Mouse (Mus musculus): ENCODE results near the gene Spock3.
"Not testable (repeated sequence)": the region's sequence is repeated elsewhere in the genome, so short reads cannot be mapped to it uniquely, and the experiment has no call there.

Gene Spock3

DNA sequence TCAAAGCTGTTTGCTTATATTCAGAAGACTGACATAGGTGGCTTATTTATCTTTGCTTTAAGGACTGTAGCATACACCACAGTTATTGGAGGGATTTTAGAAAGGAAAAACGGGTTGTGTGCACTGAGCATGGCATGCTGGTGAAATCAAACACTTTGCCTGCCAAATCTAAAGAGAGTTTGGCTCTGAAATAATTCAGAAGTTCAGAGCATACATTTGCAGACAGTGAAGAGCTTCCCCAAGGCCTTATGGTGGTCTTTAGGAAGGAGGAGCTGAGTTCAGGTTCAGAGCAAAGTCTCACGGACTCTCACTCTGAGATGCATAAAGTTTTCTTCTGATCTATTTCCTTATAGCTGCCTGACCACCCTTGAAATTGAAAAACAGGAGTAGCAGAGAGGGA lies at the start of gene Spock3:
Gene Spock3, plus strand, starts transcription at position 301 of the 400 bp plus-strand sequence.
- no peak for DNase-seq (ENCODE audit: low spot score)

DNA sequence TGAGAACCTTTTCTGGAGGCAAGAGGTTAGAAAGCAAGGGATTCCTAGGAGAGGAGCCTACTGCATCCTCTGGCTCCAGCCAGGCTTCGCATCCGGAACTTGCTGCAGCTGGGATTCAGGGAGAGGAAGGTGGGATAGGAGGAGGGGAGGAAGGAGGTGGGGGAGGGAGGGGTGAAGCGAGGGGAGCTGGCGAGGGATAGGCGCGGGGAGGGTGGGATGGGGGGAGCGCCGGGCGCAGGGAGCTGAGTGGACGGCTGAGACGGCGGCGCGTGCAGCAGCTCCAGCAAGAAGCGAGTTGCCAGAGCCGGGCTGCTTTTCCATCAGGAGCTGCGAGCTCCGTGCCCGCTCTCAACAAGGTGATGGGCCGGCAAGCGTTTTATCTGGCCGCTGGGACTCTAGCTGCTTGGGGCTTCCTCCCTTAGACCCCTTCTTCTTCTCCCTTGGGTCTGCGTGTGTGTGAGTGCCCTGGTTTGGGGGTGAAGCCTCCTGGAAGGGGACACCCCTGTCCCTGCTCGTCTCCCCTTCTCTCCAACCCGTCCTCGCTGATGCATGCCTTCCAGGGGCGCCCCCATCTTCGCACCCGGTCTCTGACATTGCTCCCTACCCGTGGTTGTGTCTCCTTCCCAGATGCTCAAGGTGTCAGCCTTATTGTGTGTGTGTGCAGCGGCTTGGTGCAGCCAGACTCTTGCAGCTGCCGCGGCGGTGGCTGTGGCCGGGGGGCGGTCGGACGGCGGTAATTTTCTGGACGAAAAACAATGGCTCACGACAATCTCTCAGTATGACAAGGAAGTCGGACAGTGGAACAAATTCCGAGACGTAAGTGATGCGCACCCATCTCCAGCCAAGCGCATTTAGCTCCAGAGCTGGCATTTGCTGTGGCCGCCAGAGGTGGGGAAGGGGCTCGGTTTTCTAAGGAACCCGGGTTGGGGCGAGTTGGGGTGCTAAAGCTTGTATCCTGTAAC lies 645 bp downstream of the Spock3 start:
- DNase-seq (ENCODE audit: low spot score): no peak

DNA sequence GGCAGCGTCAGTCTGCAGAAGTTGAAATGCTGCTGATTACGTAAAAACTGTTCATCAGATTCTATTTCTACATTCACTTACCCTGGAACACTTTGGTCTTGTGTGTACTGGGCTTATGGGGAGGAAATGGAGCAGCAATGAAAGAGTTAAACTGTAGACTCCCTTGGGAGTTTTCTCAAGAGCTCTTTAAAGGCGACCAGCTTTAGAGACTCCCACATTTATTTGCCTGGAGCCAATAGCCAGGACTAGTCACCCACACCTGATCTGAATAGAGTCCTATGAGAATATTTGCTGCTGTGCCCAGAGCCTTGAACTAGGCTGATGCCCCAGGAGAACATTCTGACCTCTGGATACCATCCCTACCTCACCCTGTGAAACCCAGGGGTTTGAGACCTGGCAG lies 1.7 kb downstream of the Spock3 start:
- no peak for DNase-seq (ENCODE audit: low spot score)

DNA sequence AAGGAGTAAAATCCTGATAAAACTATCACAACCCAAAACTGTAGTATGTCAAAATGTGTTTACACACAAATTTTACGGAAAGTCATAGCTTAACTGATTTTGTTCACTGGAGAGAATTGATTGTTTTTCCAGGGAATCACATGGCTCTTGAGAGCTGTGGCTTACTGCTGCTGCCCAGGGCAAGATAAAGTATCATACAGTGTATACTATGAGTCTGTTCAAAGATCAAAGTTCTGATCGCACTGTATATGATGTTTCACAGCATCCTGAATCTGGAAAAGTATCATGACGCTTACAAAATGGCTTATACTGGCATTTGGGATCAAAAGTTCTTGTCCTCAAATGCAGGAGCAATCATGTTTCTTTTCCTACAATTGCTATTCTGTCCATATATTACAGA lies 11.8 kb downstream of the Spock3 start:
- no peak for DNase-seq (ENCODE audit: low spot score)

DNA sequence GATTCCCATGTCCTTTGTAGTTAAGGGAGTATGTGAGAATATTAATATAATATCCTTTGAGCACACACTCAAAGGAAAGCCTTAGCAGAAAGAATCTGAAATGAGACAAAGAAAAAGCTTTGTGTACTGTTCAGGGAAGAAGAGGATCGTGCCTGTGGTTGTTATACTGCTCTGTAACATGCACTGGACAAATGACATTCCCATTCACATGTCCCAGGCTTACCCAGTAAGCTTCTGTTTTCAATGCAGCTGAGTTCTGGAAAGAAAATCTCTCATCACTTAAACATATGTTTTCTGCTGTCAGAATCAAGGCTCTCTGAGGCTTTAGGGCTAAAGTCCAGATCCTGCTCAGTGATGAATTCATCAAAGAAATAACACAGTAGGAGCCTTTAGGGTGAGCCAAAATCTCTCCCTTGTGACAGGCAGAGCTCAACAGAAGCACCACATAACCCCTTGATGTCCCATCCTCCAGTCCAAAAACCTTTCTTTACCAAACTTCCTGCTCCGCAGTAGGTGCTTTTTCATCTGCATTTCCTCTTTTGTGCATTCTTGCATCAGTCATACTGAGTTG lies 19.1 kb downstream of the Spock3 start:
- DNase-seq (ENCODE audit: low spot score): no peak

DNA sequence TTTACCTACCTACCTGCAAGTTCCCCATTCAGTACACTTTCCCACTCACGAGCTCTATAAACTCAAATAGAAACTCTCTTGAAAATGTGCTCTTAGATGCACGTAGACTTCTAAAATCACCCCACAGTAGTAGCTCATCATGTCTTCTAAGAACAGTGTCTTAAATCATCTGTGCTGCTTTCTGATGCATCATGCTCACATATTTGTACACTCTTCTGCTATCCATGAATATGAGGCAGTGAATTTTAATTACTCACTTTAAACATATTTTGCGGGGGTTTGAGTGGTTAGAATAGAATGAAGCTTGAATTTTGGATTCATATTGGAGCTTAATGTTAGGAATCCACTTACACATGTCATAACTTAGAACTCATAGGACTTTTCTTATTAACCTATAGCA lies 138.2 kb downstream of the Spock3 start:
- DNase-seq (ENCODE audit: low spot score): no peak

DNA sequence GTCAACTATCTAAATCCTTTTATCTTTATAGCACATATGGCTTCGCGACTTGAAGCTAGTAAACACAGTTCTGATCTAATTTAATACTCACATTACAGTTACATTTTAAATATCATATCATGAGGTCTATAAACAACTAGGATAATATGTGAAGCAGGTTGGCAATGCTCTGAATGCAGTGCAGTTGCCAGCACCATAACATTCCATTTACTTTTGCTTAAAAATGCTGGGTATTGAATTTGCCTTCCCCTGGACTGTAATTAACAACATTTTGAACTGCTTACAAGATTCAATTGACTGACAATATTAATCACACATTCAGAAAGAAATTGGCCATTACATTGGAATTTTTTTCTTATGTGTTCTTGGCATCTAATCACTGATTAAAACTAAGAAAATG lies 147.4 kb downstream of the Spock3 start:
- no peak for DNase-seq (ENCODE audit: low spot score)

DNA sequence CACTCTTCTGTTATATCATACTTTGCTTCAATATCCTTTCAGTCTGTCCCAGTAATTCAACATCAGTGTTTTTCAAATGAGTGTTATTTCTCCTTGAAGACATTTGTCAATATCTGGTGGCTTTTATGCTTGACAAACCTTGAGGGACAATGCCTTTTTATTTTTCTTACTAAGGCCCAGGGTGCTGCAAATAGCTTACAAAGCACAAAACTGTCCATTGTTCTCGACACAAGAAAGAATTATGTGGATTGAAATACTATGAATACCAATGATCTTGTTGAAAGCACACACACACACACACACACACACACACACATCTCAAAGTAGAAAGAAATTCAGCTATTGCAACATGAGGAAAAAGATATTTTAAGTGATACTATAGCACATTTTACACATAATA lies 159.0 kb downstream of the Spock3 start:
- no peak for DNase-seq (ENCODE audit: low spot score)

DNA sequence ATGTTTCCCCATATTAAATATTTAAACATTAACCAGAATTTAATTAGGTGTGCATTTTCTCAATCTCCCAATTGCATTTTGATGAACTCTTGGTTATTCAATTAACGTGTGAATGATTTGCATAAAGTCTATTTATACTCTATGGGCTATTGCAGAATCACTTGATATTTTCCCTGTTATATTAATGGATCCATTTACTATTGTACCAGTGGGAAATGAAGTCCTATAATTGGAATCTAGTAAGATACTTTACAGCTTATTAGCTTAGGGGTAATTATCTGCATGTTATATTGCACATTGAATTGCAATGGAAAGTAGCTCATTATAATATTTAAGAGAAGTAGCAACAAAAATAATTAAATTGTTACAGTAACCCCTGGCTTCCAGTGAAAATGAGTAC lies 162.1 kb downstream of the Spock3 start:
- no peak for DNase-seq (ENCODE audit: low spot score)

DNA sequence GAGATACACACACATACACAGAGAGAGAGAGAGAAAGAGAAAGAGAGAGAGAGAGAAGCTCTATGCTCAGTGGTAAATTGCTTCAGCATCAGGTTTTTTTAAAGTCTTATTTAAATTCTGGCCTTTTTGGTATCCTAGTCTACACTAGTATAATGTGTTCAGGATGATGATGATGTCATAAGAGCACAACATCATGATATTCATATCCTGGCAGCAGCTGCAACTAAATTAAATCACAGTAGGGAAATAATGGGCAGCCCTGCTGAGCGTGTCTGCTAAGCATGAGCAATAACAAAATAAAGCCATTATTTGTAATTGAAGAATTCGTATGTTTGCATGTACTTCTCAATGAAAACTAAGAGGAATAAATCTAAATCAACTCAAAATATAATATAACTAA lies 169.7 kb downstream of the Spock3 start:
- DNase-seq (ENCODE audit: low spot score): no peak

DNA sequence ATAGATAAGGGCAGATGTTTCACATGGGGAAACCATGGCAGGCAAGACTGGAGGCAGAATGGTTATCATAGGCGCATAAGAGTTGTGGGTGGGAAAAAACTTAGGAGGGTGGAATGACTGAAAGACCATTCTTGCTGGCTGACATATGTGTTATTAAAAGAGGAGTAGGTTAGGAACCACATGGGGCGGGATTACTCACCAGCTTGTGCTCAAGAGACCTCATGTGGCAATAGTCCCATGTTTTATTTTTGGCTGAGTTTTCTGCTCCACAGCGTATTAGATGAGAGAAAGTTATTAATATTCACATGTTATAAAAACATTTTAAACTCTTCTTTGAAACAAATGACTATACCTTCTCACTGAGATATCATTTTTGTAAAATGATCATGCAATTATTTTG lies 184.6 kb downstream of the Spock3 start:
- no peak for DNase-seq (ENCODE audit: low spot score)

DNA sequence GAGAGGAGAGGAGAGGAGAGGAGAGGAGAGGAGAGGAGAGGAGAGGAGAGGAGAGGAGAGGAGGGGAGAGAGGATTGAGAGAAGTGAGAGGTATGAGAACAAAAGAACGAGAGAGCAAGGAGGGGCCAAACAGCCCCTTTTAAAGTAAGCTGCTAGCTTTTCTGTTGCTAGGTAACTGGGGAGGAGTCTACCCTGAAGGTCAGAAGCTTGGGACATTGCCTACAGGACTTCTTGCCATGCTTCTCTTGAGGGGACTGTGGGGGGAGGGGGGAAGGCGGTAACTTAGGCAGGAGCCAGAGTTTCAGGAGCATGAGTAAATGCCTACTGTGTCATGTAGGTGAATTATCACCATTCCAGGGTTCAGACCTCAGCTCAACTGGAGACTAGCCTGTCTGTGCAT lies 213.1 kb downstream of the Spock3 start:
- DNase-seq (ENCODE audit: low spot score): not testable (repeated sequence)

DNA sequence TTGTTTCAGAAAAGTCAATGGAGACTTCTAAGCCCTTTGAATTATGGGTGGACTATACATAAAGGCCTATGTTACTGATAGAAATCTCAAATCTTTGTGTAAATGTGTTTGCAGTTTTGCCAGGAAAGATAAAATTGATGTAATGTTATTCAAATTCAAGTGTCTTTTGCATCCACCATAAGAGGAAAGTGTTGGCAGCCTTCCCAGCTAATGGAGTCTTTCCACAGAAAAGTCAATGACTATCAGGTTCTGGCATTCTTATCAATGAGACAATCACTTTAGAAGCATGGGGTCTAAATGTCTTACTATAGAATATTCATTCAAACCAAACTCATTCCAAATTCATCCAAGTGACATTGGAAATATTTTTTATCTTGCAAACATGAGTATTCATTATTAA lies 214.5 kb downstream of the Spock3 start:
- no peak for DNase-seq (ENCODE audit: low spot score)

DNA sequence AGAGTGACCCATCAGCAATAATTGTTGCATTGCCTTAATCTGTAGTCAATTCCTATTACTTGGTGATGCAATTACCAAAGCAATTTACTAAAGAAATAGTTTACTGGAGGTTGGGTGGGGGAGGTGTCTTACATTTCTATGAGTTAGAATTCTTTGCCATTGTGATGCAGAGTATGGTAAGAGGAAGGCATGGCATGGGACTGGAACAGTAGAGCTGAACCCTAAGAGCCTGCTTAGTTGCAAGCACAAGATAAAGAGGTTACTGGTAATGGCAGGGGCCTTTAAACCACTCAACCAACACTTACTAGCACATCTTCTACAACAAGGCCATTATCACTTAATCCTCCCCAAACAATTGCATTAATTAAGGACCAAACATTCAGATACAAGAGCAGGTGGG lies 219.1 kb downstream of the Spock3 start:
- DNase-seq (ENCODE audit: low spot score): no peak

DNA sequence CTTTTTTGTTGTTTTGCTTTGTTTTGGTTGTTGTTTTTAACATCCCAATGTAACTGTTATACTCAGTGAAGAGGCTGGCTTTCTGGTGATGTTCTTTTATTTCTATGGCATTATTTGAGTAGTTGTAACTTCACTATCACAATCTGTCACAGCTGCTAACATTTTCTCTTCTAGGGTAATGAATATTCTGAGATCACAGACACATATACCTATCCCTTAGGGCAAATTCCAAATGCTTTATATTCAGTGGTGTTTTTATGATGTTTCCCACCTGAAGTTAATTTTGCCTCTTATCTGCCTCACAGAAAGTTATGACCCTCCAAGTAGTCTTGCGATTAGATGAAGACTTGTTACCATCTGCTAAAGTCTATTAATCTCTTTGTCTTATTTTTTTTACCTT lies 230.5 kb downstream of the Spock3 start:
- no peak for DNase-seq (ENCODE audit: low spot score)

DNA sequence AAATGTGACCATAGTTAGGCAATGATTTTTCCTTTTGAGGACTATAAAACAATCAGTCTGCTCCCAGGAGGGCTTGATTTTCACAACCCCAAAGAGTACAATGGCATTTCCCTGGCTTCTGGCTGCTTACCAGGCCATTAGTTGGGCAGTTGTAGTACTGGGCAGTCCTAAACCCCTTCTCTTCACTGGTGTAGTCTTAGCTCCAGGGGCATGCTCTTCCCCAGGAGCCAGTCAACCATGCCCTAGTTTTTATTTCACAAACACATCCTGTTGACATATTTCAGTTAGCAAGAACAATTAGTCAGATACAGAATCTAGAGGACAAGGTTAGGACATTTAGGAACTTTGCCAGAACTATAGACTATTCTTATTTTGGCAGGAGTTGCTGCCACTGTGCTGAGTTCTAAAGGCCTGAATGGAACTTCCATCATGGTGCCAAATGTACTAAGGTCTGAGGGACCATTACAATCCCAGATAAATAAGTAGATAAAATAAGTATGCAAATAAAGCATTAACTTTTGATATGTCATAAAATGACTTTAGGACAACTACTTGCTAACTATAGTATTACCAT lies 308.1 kb downstream of the Spock3 start:
- no peak for DNase-seq (ENCODE audit: low spot score)

DNA sequence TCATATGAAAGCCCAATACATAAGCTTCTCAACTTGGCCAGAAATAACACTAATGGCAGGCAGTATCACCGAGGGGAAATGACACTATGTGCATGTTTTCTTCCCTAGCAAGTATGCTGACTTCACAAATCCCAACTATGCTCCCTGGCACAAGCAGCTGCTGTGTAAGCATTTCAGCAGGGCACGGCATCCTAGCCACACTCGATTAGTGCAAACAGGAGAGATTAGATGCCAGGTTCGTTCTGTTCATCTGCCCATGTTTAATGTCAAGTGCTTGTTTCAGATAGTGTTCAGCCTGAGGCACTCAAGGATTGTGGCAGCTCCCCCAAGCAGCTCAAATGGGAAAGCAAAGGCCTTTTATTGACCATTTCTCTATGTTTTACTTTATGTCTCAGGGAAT lies 311.7 kb downstream of the Spock3 start:
- DNase-seq (ENCODE audit: low spot score): no peak

DNA sequence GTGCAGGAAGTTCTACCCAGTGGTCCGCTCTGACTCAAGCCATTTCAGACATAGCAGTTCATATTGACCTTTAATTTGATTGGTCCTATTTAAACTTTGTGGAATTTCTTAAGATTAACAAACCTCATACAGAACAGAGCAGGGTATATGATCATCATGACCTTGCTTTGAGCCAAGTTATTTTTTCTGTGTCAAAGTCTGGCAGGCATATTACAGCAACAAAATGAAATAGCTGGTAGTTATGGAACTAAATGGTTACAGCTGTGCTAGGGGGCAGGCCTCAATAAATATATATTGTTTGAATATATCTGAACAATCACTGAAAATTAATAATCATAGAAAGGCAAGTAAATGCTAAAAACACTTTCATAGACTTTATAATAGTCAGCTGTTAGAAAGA lies 384.6 kb downstream of the Spock3 start:
- DNase-seq (ENCODE audit: low spot score): no peak

DNA sequence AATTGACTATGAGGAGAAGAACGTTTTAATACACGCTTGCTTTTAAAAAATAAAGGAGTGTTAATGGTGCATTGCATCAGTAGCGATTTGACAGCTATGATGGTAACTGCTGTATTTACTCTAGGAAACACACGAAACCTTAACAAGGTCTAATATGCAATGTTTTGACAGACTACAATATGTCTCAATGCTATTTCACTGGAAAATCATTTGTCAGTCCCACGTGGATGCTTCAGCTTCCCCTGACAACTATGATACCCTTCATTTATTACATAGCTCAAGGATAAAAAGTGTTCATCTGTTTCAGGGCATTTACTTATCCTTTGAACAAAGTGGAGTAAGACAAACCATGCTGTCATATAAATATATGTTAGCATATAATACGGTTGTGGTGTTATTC lies 417.8 kb downstream of the Spock3 start:
- DNase-seq (ENCODE audit: low spot score): no peak

DNA sequence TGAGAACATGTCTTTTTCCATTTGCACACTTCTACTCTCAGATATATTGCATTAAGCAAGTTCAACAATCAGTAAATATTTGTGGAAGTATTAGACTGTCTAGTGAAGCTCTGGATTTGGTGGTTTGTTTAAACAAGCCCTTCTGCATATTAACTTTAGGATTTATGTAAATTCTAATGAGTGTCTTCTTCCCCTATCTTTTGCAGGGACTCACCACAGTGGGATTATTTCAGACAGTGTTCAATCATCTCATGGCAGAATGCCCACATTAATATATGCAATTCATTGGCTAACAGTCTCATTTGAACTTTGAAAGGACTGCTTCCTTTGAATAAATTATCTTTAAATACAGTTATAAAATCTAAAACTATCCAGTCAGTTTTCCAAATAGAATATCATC lies 446.9 kb downstream of the Spock3 start:
- no peak for DNase-seq (ENCODE audit: low spot score)
